Mouse (Mus musculus) c-Kit-negative CD71-positive TER-119-positive erythroid progenitor cells, embryonic 14.5 days (primary cell): ENCODE results near the gene Nob1.

Experiments
- DNase-seq: peaks from one replicate; pipeline ENCODE4 v3.0.0-alpha.2; 2013; ENCODE audit warnings: low read depth, low spot score

Gene Nob1

DNA sequence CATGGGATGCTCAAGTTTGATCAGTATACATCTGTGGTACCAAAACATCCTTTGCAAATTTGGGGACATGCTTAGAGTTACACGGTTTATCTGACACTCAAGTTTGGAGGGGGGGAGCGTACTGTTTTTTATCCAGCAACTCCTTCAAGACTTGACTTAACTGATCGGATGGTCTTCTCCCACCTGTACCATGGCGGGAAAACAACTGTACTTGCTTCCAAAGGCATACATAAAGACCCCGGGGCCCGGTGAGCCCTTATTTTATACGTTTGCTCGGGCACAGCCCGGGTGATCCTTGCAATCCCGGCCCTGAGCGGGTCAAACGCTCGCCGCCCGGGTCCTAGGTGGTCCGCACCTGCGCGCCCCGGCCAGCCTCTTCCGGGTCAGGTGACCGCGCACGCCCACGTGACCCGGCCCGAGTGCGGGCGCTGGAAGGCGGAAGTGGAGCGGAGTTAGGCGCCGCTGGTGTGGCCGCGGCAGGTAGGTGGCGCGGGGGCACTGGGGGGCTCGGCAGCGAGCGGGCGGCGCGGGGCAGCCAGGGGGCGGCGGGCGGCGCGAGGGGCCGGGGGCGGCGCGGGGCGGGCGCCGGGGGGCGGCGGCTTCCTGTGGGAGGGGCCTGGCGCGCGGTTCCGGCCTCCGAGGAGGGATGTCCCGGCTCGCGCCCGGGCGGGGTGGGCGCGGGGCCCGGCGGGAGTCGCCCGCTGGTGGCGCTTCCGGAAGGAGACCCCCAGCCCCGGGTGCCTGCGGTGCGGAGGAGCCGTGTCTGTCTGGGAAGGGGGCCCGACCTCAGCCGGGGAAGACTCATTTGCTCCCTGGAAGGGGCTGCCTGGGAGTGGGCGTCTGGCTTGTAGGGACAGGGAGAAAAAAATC lies 11.3 kb upstream of the Nob1 start, which contains the start of gene Wwp2:
Gene Wwp2 (plus strand): TSS at position 404 of the 870 bp plus-strand sequence.
- peak; percentile 60 for DNase-seq

DNA sequence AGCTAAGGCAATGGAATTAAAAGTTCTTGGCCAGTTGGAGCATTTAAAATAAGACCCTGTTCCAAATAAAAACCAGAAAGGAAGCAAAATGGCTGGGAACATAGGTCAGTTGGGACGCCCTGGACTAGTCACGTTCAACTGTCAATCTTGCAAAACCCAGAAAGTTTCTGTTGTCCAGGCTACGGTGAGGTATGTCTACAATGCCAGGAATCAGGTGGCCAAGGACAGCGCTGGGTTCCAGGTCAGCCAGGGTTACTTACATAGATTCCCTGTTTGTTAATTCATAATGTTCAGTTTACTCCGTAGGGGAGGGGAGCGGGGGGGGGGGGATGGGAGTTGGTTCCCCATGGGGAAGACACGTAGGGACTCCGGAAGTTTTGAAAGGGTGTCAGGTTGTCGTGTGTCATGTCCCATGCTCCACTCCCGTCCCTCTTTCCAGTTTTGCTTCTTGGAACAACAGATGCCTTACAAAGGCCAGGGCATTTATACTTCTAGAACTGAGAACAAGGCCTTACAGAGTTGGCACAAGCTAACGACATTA lies 10.6 kb upstream of the Nob1 start:
- no peak for DNase-seq

DNA sequence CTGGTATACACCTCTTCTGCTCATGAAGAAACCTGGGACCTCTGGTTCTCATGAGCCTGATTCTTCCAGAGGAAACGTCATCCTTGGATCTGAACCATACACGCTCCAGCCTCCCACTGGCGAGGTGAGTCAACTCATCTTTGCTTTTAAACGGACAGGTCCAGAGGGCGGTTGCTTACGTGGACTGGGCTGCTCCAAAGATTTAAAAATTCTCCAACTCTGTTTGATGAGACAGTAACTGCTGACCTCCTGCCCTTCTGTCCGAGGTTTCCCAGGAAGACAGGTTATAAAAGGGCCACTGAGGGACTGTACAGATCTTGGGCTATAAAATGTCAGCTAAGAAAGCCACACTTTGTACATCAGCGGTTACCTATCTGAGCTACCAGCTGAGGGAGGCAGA lies 6.0 kb upstream of the Nob1 start:
- DNase-seq = no peak

DNA sequence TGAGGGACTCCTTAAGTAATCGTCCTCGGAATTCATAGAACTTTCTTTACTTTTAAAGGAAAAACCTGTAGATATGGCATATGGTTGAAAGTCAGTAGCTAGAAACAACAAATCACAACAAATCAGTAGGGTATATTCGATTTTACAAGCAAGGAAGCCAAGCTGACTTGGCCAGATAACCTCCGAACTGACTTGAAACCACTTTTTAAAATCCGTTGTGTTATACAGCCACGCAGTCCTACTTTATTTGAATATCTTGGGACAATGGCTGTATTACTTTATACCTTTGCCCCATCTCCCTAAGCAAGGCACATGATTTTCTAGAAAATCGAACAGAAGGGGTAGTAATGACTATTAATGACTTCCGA lies 363 bp upstream of the Nob1 start:
- DNase-seq = no peak

DNA sequence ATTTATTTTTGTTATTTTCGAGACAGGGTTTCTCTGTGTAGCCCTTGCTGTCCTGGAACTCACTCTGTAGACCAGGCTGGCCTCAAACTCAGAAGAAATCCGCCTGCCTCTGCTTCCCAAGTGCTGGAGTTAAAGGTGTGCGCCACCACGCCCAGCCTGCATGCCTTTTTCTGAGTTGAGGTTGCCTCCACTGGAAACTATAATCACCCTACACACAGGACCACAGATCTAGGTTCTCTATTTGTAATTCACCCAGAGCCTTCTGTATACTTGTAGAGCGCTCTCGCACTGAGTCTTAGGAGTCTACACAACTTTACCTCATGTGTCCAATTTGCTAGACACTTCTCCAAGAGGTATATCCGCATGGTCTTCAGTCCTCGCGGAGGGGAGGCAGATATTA lies 675 bp downstream of the Nob1 start:
- no peak for DNase-seq

DNA sequence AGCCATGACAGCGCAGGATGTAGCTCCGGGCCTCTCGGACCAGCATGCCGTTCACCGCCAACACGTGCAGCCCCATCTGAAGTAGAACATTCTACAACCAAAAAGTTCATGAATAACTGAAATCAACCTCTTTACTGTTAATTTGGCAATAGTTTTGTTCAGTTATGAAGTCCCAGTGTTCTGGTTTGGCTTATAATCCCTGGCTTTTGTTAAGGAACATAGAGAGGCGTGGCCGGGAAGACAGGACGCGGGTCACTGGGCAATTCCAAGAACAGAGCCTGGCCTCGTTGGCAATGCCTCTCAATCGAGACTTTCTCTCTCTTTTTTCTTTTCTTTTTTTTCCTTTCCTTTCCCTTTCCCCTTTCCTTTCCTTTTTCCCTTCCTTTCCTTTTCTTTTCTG lies 7.8 kb downstream of the Nob1 start:
- DNase-seq = no peak

GRCm38 (mm10) chr8:107413881-107414280 lies 11.0 kb downstream of the Nob1 start:
- no peak for DNase-seq

GRCm38 (mm10) chr8:107412552-107412951 lies 12.3 kb downstream of the Nob1 start:
- DNase-seq = no peak

GRCm38 (mm10) chr8:107411391-107411790 lies 13.5 kb downstream of the Nob1 start:
- DNase-seq = no peak

DNA sequence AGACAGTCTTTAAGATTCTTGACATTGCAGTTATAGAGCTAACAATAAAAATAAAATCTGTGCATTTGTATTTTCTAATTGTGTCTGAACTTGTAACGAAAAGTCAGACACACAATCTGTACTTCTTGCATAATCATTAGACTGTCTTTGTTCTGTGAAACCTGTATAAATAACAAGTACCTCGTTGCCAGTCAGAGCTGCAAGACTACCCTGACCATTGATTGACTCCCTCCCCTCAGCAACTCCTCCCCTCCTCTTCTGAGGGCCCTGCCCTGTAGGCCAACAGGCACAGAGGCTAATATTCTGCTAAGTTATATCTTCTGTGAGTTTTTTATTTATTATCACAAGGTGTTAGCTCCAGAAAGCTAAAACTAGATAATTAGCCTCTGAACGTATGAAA lies 18.9 kb downstream of the Nob1 start:
- DNase-seq = no peak

DNA sequence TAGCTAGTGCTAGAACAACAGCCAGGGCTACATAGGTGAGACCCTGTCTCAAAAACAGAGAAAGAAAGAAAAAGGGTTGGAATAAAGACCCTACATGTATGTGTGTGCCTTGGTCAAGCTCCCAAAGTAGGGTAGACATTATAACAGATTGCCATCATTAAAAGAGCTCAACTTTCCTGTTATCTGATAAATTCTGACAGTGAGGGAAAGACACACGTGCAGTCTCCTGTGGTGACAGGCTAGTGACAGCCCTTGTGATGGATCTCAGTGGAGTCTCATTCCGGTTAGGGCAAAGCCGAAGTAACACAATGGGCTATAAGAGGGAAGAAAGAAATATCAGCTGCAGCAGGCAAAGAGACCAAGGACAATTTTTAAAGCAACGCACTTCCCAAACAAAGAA lies 20.8 kb downstream of the Nob1 start:
- peak; percentile 48 for DNase-seq

DNA sequence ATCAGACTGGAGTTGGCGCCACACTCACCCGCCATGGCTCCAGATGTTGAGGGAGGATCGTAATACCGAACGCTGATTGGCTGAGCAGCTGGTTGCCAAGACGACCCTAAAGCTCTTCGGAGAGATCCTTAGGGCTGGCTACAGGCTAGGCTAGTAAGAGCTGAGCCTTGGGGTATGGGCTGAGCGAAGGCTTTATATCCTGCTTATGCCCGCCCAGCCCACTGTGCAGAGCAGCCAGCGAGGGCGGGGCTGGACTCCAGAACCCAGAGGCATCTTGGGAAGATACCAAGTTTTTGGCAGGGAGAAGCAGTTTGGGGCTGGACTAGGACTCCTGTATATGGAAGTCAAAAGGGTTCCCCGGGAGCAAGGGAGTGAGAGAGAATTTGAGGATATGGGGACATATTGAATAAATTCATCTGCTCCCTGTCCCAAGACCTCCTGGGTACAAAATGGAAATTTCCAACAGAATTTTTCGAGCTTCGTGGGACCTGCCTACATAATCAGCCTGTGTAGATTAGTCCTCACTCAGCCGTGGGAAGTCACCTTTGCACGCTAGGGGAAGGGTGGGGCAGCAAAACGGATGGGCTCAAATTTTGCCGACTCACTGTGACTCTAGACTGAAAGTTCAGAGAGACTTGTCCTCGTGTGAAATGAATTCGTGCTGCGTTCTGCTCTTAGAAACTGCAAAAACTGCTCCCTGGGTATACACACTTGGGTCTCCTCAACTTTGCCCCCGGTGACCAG lies 21.6 kb downstream of the Nob1 start, which contains the start of gene Nqo1:
Gene Nqo1 (minus strand): TSS at position 169 of the 744 bp plus-strand sequence.
- DNase-seq = peak; percentile 92

DNA sequence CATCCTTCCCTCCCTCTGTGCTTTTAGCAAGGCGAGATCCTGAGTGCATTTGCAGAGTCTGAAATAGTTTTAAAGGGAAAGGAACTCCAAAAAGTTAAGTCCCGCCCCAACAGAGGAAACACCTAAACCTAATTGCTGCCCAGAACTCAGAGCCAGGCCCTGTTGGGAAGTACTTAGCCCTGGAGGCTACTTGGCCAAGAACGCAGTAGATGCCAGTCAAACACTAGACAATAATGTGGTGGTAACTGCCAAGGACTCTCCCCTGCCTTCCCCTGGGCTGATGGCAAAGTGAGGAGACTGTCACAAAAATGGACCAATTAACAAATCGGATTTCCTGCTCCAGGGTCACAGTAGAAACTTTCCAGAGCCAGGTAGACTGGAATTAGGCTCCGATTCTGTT lies 23.0 kb downstream of the Nob1 start:
- no peak for DNase-seq

- DNase-seq = no peak
Measured at GRCm38 (mm10) chr8:107399495-107399894, 25.4 kb downstream of the Nob1 start.

- no peak for DNase-seq
Measured at GRCm38 (mm10) chr8:107397665-107398064, 27.2 kb downstream of the Nob1 start.

DNA sequence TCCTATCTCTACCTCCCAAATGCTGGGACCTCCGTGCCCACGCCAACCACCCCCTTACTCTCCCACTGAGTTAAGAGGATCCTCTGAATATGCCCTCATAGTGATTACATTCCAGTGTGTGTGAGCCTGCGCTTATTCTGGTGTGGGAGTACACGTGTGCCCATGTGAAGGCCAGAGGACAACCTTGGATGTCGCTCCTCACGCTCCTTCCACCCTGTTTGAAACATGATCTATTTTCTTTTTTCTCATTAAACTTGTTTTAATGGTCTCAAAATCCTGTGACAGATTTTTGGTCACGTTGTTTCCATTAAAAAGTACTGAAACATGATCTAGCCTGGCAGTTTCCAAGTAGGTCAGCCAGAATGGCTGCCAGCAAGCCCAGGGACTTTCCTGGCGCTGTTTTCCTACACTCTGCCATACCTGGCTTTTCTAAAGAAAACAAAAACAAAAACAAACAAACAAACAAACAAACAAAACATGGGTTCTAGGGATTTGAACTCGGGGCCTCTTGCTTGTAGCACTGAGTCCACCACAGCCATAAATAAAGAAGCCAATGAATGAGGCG lies 28.7 kb downstream of the Nob1 start:
- no peak for DNase-seq

DNA sequence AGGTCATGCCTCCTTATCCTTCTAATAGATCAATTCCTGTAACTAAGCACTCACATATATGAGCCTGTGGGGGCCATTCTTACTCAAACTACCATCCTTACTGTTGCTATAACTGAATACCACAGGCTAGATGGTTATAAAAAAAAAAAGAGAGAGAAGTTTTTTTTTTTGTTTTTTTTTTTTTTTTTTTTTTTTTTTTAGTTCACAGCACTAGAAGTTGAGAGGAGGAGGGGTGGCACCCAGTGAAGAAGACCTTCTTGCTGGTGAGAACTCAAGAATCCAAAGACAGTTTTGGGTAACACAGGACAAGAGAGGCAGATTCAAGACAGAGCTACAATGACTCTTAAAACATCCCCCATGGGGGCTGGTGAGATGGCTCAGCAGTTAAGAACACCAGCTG lies 29.5 kb downstream of the Nob1 start:
- DNase-seq = no peak

DNA sequence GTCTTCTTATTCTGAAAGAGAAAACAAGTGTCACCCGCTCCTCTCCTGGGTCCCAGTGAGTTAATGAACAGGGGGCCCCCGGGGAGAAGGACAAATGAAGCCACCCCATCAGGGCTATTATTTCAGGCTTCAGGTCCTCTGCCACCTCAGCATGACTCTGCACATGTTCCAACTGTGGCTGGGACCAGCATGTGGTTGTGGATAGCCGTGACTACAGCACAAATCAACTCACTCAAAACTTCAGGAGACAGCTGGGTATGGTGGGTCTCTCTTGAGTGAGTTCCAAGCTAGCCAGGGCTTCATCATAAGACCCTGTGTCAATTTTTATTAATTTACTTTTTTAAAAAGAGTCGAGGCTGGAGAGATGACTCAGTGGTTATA lies 33.7 kb downstream of the Nob1 start:
- no peak for DNase-seq

- DNase-seq = no peak
Measured at GRCm38 (mm10) chr8:107390476-107391135, 34.2 kb downstream of the Nob1 start.

DNA sequence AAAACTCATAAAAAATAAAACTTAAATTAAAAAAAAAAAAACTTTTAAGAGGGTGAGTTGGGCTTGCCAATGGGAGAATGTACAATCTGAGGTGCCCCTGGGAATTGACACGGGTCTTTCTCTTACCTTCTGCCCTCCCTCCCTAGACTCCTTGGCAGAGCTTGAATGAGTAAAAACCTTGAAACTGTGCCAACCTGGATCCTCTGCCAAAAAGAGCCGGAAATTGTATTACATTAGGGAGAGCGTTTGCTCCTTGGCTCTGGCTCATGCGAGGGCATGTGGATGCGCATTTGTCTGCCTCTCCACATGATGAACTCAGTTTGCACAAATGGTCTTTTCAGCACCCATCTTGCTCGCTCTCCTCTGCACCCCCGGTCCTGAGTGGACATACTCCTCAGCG lies 35.3 kb downstream of the Nob1 start:
- DNase-seq = no peak

- no peak for DNase-seq
Measured at GRCm38 (mm10) chr8:107387861-107388260, 37.0 kb downstream of the Nob1 start.

GRCm38 (mm10) chr8:107386642-107387041 lies 38.2 kb downstream of the Nob1 start:
- DNase-seq = peak; percentile 66
